Comparison of ENCODE assay signal across 8 mouse cellular contexts in the genomic region with DNA sequence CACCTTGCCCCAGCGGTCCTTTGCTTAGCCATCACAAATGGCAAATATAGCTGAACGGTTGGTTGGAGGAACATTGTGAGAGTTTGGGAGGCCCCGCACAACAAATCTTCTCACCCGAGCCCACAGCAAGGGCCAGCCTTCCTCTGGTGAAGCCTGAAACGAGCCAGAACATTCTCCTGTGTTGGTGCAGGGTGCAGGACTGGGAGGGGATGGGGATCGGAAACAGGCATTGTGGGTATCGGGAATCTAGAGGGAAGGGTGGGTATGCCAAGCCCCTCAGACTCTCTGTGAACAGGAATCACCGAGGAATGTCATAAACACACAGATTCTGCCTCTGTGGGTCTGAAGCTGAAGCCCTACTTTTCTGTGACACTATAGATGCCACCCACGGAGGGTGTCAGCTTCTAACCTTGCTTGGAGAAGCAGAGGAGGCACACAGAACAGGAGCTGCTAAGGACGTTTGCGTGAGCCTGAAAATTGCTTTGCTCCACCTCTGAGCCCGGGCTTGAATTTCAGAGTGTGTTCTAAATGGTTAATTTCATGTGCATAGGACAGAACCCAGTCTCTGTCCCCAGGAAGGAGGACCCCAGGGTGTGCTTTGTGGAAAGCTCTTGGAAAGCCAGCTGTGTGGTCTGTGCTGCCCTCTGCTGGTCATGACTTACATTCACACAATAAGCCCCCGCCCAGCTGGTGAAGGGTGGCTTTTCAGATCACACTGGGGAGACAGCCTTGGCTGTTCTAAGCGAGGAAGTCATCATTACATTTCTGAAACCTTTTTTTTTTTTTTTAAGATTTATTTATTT. TPM values are rescaled to one million over a fixed set of nuclear protein-coding genes. Genes with fewer than 3 reads are reported as not detected.
DNase-seq lines count a peak whose midpoint lies in the region; ATAC-seq and TF ChIP-seq lines count a peak whose summit lies in the region.

No protein-coding gene starts in this region.

- no peaks in the 10 kb centered on the region for H3K9me3 ChIP-seq in heart, embryonic 12.5 days (replicated peaks)
- no peaks in the 10 kb centered on the region for H3K9me3 ChIP-seq in kidney, embryonic 15.5 days (replicated peaks)
- H3K9me3 ChIP-seq in neural tube, embryonic 12.5 days, result no peaks in the 10 kb centered on the region

- H3K36me3 ChIP-seq in heart, embryonic 12.5 days, result no peaks in the 10 kb centered on the region
- no peaks in the 10 kb centered on the region for H3K36me3 ChIP-seq in kidney, embryonic 15.5 days
- H3K36me3 ChIP-seq in liver, adult 2 months (ENCODE audit: control insufficient read depth, insufficient read depth, low read length), result no peaks in the 10 kb centered on the region
- no peaks in the 10 kb centered on the region for H3K36me3 ChIP-seq in neural tube, embryonic 12.5 days
- no peaks in the 10 kb centered on the region for H3K36me3 ChIP-seq in testis, adult 2 months (ENCODE audit: control insufficient read depth, insufficient read depth, low read length)

- H3K9ac ChIP-seq in heart, embryonic 12.5 days, result no peak overlapping the region
- no peak overlapping the region for H3K9ac ChIP-seq in kidney, embryonic 15.5 days
- H3K9ac ChIP-seq in liver, adult 2 months (ENCODE audit: low read depth, low read length), result no peak overlapping the region
- no peak overlapping the region for H3K9ac ChIP-seq in neural tube, embryonic 12.5 days

- H3K4me1 ChIP-seq in embryonic fibroblast, embryonic 13.5 days (ENCODE audit: control insufficient read depth, insufficient read depth, low read length), result peaks cover 2% of the 10 kb centered on the region; the same call in 1 of the 2 replicates
- peaks cover 26% of the 10 kb centered on the region for H3K4me1 ChIP-seq in heart, embryonic 12.5 days (replicated peaks)
- H3K4me1 ChIP-seq in kidney, embryonic 15.5 days, result peaks cover 14% of the 10 kb centered on the region; the same call in 1 of the 2 replicates
- no peaks in the 10 kb centered on the region for H3K4me1 ChIP-seq in liver, adult 2 months (ENCODE audit: control insufficient read depth, insufficient read depth, low read length)
- 0 out of 2 replicates have a peak, but pooled peaks cover 3% of the 10 kb centered on the region for H3K4me1 ChIP-seq in neural tube, embryonic 12.5 days
- H3K4me1 ChIP-seq in testis, adult 2 months (ENCODE audit: control insufficient read depth, insufficient read depth, low read length), result peaks cover 18% of the 10 kb centered on the region

- H3K27ac ChIP-seq in embryonic fibroblast, embryonic 13.5 days (ENCODE audit: insufficient read depth, low read length), result no peak overlapping the region
- no peak overlapping the region for H3K27ac ChIP-seq in heart, embryonic 12.5 days (ENCODE audit: poor library complexity, severe bottlenecking)
- H3K27ac ChIP-seq in kidney, embryonic 15.5 days, result no peak overlapping the region
- no peak overlapping the region for H3K27ac ChIP-seq in liver, adult 2 months (replicated peaks; ENCODE audit: insufficient read depth, low read depth, low read length)
- H3K27ac ChIP-seq in neural tube, embryonic 12.5 days, result no peak overlapping the region
- 0 out of 2 replicates have a peak overlapping the region, but pooled peaks have one; percentile 14 for H3K27ac ChIP-seq in testis, adult 2 months (ENCODE audit: control insufficient read depth, insufficient read depth, low read depth, low read length)

- H3K79me2 ChIP-seq in liver, adult 2 months (ENCODE audit: control insufficient read depth, insufficient read depth, low read length), result no peaks in the 10 kb centered on the region

- peak; percentile 78 for ATAC-seq in heart, embryonic 12.5 days (ENCODE audit: insufficient number of reproducible peaks, low FRiP score)
- peak; percentile 54; the same call in 1 of the 2 replicates for ATAC-seq in kidney, embryonic 15.5 days (replicated peaks; ENCODE audit: low FRiP score)
- peak; percentile 83 for ATAC-seq in neural tube, embryonic 12.5 days (ENCODE audit: low FRiP score, low read depth)

- TF ChIP-seq CTCF in embryonic fibroblast, embryonic 13.5 days (IDR thresholded peaks at IDR 0.05; ENCODE audit: borderline replicate concordance, insufficient read depth, low read length), result peak; percentile 82
- TF ChIP-seq CTCF in liver, adult 2 months (IDR thresholded peaks at IDR 0.05; ENCODE audit: low read depth, low read length), result peak; percentile 93
- peak; percentile 87 for TF ChIP-seq CTCF in testis, adult 2 months (IDR thresholded peaks at IDR 0.05; ENCODE audit: control insufficient read depth, insufficient read depth, insufficient replicate concordance, low read depth, low read length)

- WGBS in heart, embryonic 12.5 days, result 39% methylated on average over 14 of the region's 14 CpGs
- WGBS in kidney, embryonic 15.5 days, result 49% methylated on average over 14 of the region's 14 CpGs
- 52% methylated on average over 14 of the region's 14 CpGs for WGBS in liver, adult 2 months
- WGBS in neural tube, embryonic 12.5 days, result 53% methylated on average over 14 of the region's 14 CpGs

- H3K4me3 ChIP-seq in embryonic fibroblast, embryonic 13.5 days (ENCODE audit: insufficient read depth, low read length), result no peak overlapping the region
- H3K4me3 ChIP-seq in heart, embryonic 12.5 days, result 0 out of 2 replicates have a peak overlapping the region, but pooled peaks have one; percentile 9
- no peak overlapping the region for H3K4me3 ChIP-seq in kidney, embryonic 15.5 days (replicated peaks)
- no peak overlapping the region for H3K4me3 ChIP-seq in liver, adult 2 months (ENCODE audit: insufficient read depth, low read depth, low read length)
- no peak overlapping the region for H3K4me3 ChIP-seq in neural tube, embryonic 12.5 days
- peak overlapping the region; percentile 30 for H3K4me3 ChIP-seq in testis, adult 2 months (ENCODE audit: control insufficient read depth, low read depth, low read length)

- H3K27me3 ChIP-seq in heart, embryonic 12.5 days (replicated peaks), result no peaks in the 10 kb centered on the region
- H3K27me3 ChIP-seq in kidney, embryonic 15.5 days, result no peaks in the 10 kb centered on the region
- H3K27me3 ChIP-seq in liver, adult 2 months (ENCODE audit: control insufficient read depth, insufficient read depth, low read length), result no peaks in the 10 kb centered on the region
- no peaks in the 10 kb centered on the region for H3K27me3 ChIP-seq in neural tube, embryonic 12.5 days (replicated peaks)
- no peaks in the 10 kb centered on the region for H3K27me3 ChIP-seq in testis, adult 2 months (ENCODE audit: control insufficient read depth, insufficient read depth, low read length)

- peak; percentile 65 for DNase-seq in CD4-positive helper T cell, adult 2 months (ENCODE audit: low read depth, low spot score)
- peak; percentile 84 for DNase-seq in brain, adult 2 months (ENCODE audit: low read depth, low spot score)
- peak; percentile 29 for DNase-seq in liver, adult 2 months (ENCODE audit: extremely low read depth, low read depth, low spot score)

- H3K4me2 ChIP-seq in heart, embryonic 12.5 days, result peak overlapping the region; percentile 40; the same call in 1 of the 2 replicates
- H3K4me2 ChIP-seq in kidney, embryonic 15.5 days, result peak overlapping the region; percentile 33; the same call in 1 of the 2 replicates
- H3K4me2 ChIP-seq in neural tube, embryonic 12.5 days (replicated peaks), result peak overlapping the region; percentile 28; the same call in 1 of the 2 replicates

- no peak for TF ChIP-seq POLR2A in embryonic fibroblast, embryonic 13.5 days (IDR thresholded peaks at IDR 0.05; ENCODE audit: low read depth, low read length)
- TF ChIP-seq POLR2A in liver, adult 2 months (IDR thresholded peaks at IDR 0.05; ENCODE audit: extremely low read depth, insufficient read depth, low read length), result no peak
- TF ChIP-seq POLR2A in testis, adult 2 months (IDR thresholded peaks at IDR 0.05; ENCODE audit: control insufficient read depth, low read depth, low read length), result no peak

RNA-seq across cellular contexts. Expression of gene Akr1b8, which starts 7.6 kb away (rescaled TPM):
- polyA plus RNA-seq in embryonic fibroblast, embryonic 13.5 days (2011; ENCODE audit: insufficient read length, low read depth, missing spikeins), result 53.5 and 71.1 TPM in 2 replicates
- polyA plus RNA-seq in heart, embryonic 12.5 days (2016; fragmentation: Nextera tagmentation; extraction: Ambion mirVana), result 15.3 and 16.0 TPM in 2 replicates
- 13.2 and 13.9 TPM in 2 replicates for polyA plus RNA-seq in kidney, embryonic 15.5 days (2015; fragmentation: Nextera tagmentation; extraction: Ambion mirVana)
- 2.9 and 4.4 TPM in 2 replicates for total RNA-seq in liver, adult 2 months (2014; rRNA removed)
- 0.73 and 1.5 TPM in 2 replicates for polyA plus RNA-seq in liver, adult 2 months (2012; rRNA removed)
- 20.2 TPM in 2 replicates for polyA plus RNA-seq in neural tube, embryonic 12.5 days (2016; fragmentation: Nextera tagmentation; extraction: Ambion mirVana)
- 26.1 and 29.6 TPM in 2 replicates for polyA plus RNA-seq in testis, adult 2 months (2012; rRNA removed)

RNA-seq across cellular contexts. Expression of gene Akr1b3, which starts 29.0 kb away (rescaled TPM):
- polyA plus RNA-seq in embryonic fibroblast, embryonic 13.5 days (2011; ENCODE audit: insufficient read length, low read depth, missing spikeins), result 99.7 and 105 TPM in 2 replicates
- polyA plus RNA-seq in heart, embryonic 12.5 days (2016; fragmentation: Nextera tagmentation; extraction: Ambion mirVana), result 176 and 177 TPM in 2 replicates
- polyA plus RNA-seq in kidney, embryonic 15.5 days (2015; fragmentation: Nextera tagmentation; extraction: Ambion mirVana), result 184 and 190 TPM in 2 replicates
- total RNA-seq in liver, adult 2 months (2014; rRNA removed), result 17.5 and 18.3 TPM in 2 replicates
- 11.6 and 14.0 TPM in 2 replicates for polyA plus RNA-seq in liver, adult 2 months (2012; rRNA removed)
- polyA plus RNA-seq in neural tube, embryonic 12.5 days (2016; fragmentation: Nextera tagmentation; extraction: Ambion mirVana), result 132 and 141 TPM in 2 replicates
- 233 and 258 TPM in 2 replicates for polyA plus RNA-seq in testis, adult 2 months (2012; rRNA removed)

RNA-seq across cellular contexts. Expression of gene Akr1b10, which starts 37.7 kb away (rescaled TPM):
- 19.9 and 27.7 TPM in 2 replicates for polyA plus RNA-seq in embryonic fibroblast, embryonic 13.5 days (2011; ENCODE audit: insufficient read length, low read depth, missing spikeins)
- 54.9 and 62.0 TPM in 2 replicates for polyA plus RNA-seq in heart, embryonic 12.5 days (2016; fragmentation: Nextera tagmentation; extraction: Ambion mirVana)
- 28.8 and 29.9 TPM in 2 replicates for polyA plus RNA-seq in kidney, embryonic 15.5 days (2015; fragmentation: Nextera tagmentation; extraction: Ambion mirVana)
- 3.8 and 4.4 TPM in 2 replicates for total RNA-seq in liver, adult 2 months (2014; rRNA removed)
- polyA plus RNA-seq in liver, adult 2 months (2012; rRNA removed), result 1.4 and 1.7 TPM in 2 replicates
- 10.0 and 12.3 TPM in 2 replicates for polyA plus RNA-seq in neural tube, embryonic 12.5 days (2016; fragmentation: Nextera tagmentation; extraction: Ambion mirVana)
- polyA plus RNA-seq in testis, adult 2 months (2012; rRNA removed), result 4.5 and 4.8 TPM in 2 replicates

Comparison
In these comparisons a context has a peak if more than half of its experiments do, and no peak if none do; other contexts are left out.
1. DNase-seq: peak in every context shown above with its lines; median percentile 84 in brain, adult 2 months; 65 in CD4-positive helper T cell, adult 2 months; 29 in liver, adult 2 months.
2. H3K4me3 ChIP-seq: peak in heart, embryonic 12.5 days (single experiment) and testis, adult 2 months (single experiment); none in embryonic fibroblast, embryonic 13.5 days (single experiment), kidney, embryonic 15.5 days (single experiment), liver, adult 2 months (single experiment) and neural tube, embryonic 12.5 days (single experiment).
3. Peak in every context shown above with its lines, with median percentiles within 50 percentile points of each other: CTCF ChIP-seq, ATAC-seq and H3K4me2 ChIP-seq.